Mouse (Mus musculus) cerebellum, adult (tissue): ENCODE results near the gene Vwde.
A peak's percentile ranks its signal among the peaks of the same experiment; 100 is the strongest.

Source experiments
- ATAC-seq: cut with Nextera tagmentation; 2 replicates; pipeline ENCODE4 v1.9.2; 2017; ENCODE audit warnings: mild to moderate bottlenecking, moderate library complexity, mixed read lengths; ENCODE audit not compliant: insufficient number of reproducible peaks, low FRiP score, low TSS enrichment

Gene Vwde

DNA sequence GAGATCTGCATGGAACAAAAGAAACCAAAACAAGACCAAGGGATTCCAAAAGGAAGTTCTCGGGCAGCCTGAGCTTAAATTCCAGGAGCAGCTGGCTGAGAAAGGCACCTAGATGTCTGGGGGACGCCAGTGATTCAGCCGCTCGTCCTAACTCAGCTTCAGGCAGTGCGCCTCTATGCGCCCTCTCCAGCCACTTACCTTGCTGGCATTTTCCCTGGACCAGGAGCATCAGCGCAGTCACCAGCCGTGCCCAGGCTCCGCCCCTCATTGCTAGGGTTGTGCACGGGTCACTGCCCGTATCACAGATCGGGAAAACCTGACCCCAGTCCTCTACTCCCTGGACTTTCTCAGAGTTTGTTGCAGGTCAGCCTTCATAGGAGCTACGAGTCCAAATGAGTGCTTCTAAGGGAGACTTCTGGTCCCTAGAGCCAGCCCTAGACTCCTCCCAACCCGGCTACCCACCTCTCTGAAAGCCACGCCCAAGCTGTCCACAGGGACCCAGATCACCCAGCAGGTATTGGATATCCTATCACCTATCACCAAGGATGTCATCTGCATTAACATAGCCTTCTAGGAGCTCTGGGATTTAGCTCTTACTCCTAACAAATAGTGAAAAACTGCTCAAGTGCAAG, at the start of gene Vwde:
Gene Vwde (minus strand): TSS at position 370 of the 632 bp plus-strand sequence.
- ATAC-seq, result peak; percentile 20; the same call in 1 of the 2 replicates

DNA sequence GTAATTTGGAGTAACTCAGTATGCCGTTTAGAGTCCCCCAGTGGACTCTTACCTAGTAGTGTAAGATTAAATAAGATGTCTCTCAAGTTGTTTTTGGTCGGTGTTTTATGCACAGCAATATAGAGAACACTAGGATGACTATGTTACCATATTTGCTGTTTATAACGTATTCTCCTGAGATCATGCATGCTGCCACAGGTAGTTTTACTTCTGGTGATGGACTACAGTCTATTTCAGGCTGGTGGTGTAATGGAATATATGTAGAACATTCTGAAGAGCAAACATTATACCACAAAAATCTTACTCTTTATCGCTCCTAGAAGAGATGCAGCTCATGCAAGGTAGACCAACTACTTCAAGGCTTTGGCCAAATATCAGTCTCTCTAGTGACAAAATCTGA, 30.6 kb upstream of the Vwde start:
- no peak for ATAC-seq

DNA sequence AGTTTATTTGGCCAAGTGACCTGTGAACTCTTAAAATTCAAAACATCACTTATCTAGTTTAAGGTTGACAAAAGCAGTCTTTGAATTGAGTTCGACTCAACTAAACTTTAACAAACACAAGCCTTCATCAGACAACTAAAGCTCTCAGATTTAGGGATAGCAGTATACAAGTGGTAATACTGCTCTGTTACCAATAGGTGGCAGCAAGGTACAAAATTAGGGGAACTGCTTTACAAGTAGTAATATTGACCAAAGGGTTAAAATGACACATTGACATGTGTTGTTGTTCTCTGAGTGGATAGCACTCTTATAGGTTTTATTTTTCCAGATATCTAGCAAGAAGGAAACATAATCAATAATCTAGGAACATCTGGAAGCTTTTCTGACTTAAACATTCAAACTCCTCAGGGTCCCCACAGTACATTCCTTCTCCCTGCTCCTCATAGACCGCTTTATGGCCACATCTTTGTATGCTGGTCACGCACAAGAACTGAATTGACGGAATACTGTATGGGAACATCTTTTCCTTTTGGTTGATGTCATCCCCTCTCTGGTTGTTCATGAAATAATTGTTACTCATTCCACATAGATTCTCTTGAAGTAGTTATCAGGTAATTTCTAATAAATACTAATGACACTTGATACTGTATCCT, 23.7 kb upstream of the Vwde start:
- ATAC-seq, result no peak

DNA sequence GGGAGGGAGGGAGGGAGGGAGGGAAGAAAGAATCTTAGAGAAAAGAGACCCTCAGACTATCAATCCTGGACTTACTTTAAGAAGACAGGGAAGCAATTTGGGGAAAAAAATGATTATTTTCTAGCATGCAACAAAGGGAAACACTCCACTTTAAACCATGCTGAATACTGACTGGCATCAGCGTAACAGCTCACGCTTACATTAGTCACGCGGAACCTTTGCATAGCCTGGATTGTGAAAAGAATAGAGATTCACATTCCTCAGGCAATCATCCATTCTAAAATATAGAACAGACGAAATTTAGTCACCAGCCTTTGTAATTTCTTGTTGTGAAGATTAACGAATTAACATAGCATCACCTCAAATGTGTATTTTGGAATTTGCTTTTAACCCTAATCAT, 18.6 kb downstream of the Vwde start:
- ATAC-seq, result no peak

DNA sequence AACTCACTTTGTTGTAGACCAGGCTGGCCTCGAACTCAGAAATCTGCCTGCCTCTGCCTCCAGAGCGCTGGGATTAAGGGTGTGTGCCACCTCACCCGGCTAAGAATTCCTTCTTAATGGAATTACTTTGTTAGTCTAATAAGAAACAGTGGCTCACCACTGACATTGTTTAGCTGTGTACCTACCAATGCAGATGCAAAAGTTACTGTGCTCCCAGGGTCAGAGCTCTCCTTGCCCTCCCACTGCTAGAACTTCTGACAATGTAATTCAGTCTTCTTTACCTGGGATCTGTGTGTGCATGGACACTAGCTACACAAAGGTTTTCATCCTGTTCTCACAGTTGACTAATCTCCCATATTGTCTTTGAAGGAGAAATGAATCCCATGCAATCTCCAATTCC, 27.3 kb downstream of the Vwde start:
- ATAC-seq, result no peak

DNA sequence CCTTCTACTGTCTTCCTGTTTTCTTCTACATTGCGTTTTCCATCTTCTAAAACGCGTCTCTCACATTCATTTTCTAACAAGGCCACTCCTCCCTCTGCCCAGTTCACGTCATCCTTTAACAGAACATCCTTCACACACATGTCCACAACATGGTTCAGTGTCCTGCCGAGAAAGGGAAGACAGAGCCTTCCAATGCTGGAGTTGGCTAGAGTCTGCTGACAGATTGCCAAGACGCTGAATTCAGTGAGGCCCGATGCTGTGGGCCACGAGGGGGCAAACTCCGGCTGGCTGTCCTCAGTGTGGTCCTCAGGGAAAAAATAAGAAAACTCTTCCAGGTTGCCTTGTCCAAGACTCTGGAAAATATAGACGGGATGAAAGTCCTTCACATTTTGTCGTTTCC, 37.9 kb downstream of the Vwde start:
- ATAC-seq, result no peak

DNA sequence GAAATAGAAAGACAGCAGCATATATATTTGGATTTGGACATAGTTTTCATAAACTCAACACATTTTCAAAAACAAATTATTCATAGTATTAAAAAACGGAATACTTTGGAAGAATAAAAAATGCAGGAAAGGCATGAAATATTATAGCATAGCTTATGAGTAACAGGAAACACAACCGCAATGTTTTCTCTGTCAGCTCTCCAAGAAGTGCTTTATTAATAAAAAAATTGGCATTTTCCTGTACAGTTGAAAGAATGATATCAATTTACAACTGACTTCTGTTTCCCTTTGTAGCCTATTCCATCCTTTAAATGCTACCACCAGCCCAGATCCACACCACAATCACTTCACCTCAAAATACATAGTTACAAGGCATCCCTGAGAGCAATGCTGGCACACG, 44.7 kb downstream of the Vwde start:
- no peak for ATAC-seq

DNA sequence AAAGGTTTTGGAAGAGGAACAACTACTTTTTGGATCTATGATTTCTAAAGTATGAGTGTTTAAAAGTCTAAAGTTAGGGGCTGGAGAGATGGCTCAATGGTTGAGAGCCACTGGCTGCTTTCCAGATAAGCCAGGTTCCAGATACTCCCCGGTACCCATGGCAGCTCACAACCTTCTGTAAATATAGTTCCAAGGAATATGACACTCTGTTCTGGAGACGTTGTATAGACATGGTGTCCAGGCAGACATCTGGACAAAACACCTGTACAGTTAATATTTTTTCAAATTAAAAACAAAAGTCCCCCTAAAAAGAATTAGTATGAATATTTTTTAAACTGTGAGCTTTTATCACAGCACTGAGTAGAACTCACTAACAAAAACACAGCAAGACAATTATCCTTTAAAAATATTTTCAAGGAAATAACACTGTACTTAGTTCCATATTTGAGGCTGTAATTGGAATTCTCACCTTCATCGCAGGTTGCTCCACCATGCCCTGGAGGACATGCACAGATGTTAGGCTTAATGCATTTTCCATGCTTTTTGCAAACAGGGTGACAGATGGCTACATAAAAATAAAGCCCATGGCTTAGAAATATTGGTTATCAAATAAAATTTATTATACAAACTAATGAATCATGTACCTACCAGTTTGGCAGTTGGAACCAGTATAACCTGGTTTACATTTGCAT, 55.2 kb downstream of the Vwde start:
- ATAC-seq, result no peak

DNA sequence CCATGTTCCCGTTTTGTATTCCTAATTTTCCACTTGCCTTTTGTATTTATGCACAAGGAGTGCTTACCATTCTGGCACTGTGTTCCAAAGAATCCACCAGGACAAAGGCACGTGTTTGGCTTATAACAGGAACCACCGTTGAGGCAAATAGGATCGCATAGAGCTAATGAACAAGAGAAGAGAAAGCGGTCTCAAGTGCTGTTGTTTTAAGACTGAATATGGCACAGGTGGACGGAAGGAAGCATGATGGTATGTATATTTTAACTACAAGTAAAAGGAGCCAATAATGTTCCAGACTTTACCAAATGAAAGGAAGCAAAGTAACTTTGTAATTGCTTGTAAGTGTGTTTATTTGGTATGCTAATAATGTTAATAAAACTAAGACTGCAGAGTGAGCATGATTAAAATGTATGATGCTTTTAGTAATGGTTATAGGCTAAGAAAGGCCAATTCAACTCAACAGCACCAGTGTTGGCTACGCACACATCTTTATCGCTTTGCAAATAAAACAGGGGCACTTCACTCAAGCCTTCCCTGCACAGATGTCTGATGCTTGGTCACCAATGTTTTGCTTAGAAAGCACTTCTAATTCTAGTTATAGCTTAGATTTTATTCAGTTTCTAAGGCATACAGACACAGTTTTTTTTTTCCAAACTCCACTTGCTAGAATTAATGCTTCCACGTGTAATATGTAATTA, 58.4 kb downstream of the Vwde start:
- no peak for ATAC-seq

DNA sequence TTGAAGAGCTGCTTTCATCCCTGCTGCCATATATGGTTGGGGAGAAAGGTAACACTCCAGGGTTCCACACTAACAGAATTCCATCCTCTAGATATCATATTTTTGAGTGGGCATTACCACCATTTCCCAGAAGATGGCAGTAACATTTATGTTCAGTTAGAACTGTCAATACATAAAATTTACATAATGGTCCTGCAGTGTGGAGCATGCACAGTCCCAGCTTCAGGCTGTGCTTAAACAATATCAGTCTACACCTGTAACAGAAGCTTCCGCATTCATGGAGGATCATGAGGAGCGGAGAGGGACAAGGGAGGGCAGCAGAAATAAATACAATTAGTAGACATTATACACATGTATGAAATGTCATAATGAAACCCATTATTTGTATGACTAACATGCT, 65.3 kb downstream of the Vwde start:
- peak; percentile 26; the same call in 1 of the 2 replicates for ATAC-seq

DNA sequence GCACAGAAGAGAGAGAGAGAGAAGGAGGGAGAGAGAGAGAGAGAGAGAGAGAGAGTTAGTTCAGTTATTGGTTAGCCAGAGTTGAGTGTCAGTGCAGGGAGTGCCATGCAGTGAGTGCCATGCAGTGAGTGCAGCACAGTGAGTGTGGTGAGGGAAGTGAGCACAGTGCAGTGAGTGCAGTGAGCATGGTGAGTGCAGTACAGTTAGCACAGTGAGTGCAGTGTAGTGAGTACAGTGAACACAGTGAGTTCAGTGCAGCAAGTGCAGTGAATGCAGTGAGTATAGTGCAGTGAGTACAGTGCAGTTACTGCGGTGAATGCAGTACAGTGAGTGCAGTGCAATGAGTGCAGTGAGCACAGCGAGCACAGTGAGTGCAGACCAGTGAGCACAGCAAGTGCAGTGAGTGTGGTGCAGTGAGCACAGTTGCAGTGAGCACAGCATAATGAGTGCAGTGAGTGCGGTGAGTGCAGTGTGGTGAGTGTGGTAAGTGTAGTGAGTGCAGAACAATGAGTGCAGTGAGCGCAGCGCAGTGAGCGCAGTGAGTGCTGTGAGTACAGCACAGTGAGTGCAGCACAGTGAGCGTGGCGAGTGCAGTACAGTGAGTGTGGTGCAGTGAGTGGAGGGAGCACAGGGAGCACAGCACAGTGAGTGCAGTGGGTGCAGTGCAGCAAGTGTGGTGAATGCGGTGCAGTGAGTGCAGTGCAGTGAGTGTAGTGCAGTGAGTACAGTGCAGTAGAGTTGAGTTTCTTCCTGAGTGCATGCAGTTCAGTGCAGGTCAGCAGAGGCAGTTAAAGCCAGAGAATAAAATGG, 70.7 kb downstream of the Vwde start:
- no peak for ATAC-seq

DNA sequence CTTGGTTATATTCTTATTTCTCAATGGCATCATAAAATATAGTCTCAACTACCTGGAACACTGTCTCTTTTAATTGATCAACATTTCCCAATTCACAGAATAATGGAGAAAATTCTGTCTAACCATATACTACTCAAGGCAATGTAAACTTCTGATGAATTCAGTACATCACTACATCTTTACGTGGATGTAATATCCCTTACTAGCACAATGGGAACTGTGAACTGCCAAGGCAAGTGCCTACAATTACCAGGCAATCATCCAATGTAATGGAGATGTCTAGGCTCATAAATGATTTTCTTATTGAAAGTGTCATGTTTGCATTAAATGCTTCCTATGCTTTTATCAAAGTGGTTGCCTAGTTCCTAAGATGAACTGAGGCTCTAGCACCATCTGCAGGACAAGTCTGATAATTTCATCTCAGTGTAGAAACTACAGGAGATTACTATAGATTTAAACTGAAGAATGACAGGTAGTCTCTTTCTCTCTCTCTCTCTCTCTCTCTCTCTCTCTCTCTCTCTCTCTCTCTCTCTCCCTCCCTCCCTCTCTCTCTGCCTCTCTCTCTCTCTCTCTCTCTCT, 72.6 kb downstream of the Vwde start:
- no peak; the same call in 1 of the 2 replicates for ATAC-seq

DNA sequence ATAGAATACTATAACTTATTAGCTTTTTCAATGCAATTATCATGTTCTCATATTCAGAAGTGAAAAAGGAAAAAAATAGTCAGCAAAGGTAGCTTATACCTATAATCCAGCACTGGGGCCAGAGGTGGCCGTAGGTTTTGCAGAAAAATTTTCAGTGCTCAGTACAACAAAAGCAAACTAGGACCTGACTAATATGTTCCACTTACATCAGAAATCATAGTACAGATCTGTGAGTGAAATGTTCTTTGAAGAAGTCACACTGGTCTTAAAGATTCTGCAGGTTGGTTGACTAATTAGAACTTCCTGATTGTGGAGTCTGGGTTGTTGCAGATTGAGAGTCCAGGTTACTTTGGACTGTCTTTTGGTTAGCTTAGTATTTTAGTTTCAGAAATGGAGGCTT, 87.5 kb downstream of the Vwde start:
- ATAC-seq, result no peak

DNA sequence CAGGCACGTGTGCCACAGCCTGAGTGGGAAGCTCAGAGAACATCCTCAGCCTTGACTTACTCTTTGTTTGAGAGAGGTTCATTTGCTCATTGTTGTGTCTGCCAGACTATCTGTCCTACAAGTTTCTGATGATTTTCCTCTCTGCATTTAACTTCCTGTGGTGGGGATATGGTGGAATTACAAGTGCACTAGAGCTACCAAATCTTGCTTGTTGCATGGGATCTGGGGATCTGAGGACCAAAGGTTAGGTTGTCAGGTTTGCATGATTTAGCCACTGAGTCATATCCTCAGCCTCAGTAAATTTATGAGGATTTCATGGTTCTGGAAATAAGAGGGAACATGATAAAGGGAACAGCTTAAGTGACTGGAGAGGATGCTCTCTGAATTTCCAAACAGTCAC, 116.1 kb downstream of the Vwde start:
- no peak for ATAC-seq
